Mouse (Mus musculus): ENCODE measurements around the gene Snx14. TPM values are rescaled to one million over a fixed set of nuclear protein-coding genes. Genes with fewer than 3 reads are reported as not detected.
A peak's percentile ranks its signal among the peaks of the same experiment; 100 is the strongest.

Snx14 gene
- total RNA-seq, 1 experiment from 2014 or later = 66.7 TPM

- DNase-seq = no peak
These were observed 96.1 kb downstream of the Snx14 start for GRCm38 (mm10) chr9:88342701-88343100.

- DNase-seq = no peak
These were observed 96.5 kb downstream of the Snx14 start for GRCm38 (mm10) chr9:88342241-88342640.

DNA sequence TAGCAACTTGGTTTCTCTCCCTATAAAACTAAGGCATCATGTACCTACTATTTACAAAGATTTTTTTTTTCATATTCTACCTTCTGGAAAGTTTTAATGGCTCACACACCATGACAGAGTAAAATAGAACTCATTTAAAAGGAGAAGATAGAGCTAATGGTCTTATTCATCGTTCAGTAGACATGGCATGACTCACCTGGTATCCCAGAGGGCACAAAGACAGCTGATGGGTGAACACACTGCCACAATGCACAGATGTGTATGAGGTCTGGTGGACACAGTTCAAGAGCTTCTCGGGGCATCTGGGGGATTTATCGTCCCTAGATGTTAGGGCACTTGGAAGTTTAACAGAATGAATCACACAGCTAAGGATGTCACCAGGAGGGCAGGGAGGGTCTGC lies 97.9 kb downstream of the Snx14 start:
- DNase-seq = no peak

- no peak for DNase-seq
These were observed 102.9 kb downstream of the Snx14 start for GRCm38 (mm10) chr9:88335839-88336238.

- no peak for DNase-seq
These were observed 106.3 kb downstream of the Snx14 start for GRCm38 (mm10) chr9:88332447-88332846.

DNA sequence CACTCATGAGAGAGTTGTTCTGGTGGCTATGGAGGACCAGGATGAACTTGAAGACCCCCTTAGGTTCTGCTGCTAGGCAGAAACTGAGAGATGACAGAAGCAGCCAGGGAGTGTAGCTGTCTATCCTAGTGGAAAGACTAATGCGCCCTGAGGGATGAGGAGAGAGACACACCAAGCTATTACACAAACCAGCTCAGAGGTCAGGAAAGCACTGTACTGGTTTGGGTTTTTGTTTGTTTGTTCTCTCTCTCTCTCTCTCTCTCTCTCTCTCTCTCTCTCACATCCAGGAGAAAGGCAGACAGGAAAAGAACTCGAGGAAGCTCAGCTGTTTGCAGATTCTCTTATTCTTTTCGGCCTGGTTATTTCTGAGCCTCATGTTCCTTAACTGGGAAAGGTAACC lies 108.4 kb downstream of the Snx14 start:
- no peak for DNase-seq

DNA sequence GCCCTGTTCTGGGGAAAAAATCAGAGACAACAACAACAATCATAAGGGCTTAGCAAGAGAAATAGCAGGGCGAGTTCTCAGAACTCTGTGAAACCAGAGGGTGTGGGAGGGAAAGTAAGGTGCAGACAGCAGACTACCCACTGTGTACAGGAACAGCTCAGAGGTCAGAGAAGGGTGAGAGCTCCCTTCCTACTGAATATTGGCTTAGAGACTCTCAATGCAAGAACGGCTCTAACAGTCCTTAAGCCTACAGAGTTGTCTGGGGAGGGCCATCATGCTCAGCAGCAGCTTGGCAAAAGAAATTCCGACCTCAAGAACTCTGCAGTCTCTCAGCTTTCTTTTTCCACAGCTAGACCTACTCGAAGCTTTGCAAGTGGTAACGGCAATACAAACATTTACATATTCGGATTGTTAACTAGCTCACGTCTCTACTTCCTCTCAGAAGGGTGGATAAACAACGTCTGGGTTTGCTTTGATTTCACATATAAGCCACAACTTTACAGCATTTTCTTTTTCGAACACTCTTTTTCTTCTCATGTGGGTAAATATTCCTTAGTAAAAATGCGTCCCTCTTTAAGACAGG lies 109.5 kb downstream of the Snx14 start:
- no peak for DNase-seq

GRCm38 (mm10) chr9:88328666-88329065 lies 110.1 kb downstream of the Snx14 start:
- no peak for DNase-seq

DNA sequence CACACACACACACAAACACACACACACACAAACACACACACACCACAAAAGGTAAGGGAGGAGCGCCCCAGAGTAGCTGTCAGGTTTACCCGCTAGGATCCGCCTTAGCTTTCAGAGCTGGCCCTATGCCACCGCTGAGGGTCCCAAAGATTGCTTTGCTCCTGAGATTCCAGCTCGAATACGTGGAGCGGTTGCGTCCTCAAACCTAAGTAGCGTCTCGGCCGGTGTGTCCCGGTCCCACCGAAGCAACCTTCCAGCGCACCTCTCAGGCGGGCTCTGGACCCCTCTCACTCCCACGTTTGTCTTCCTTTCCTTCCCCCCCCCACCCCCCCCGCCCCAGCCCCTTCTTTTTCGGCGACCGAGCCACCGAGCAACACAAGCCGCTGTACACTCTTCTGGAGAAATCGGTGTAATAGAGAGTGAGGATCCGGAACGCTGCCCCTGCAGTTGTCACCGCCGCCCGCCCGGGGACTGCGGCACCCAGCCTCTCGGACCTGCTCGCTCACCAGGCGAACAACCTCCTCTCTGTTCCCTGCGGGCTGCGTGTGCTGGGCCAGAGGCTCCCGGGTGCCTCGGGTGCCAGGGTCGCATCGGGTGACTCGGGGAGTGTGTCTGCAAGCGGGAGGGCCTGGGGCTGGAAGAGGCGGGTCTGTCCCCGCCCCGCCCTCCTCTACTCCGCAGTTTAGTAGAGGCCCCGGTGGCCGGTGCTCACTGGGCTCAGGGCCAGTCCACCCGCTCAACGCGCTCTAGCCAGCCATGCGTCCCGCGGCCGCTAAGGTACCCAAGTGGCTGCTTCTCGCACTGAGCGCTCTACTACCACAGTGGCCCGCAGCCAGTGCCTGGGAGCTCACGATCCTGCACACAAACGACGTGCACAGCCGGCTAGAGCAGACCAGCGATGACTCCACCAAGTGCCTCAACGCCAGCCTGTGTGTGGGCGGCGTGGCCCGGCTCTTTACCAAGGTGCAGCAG lies 111.5 kb downstream of the Snx14 start, which contains the start of gene Nt5e:
Gene Nt5e, plus strand, starts transcription at position 268 of the 972 bp plus-strand sequence.
- DNase-seq = peak; percentile 80

Other genes with a start within 250 kb of the Snx14 start
- 11.4 and 12.3 TPM in 2 replicates for gene Nt5e, start 111.8 kb downstream of the Snx14 start, total RNA-seq (2021)
- 0.76 TPM in 1 of 2 replicates, not detected in the other for gene Gm20537, start 17.7 kb upstream of the Snx14 start, total RNA-seq (2021)
- gene Syncrip, start 43.6 kb upstream of the Snx14 start, total RNA-seq (2021) = 88.2 and 96.1 TPM in 2 replicates
- 10.6 and 11.1 TPM in 2 replicates for gene Zfp949, start 109.1 kb upstream of the Snx14 start, total RNA-seq (2021)
- 0.97 TPM in 1 of 2 replicates, not detected in the other for gene Trim43a, start 141.9 kb upstream of the Snx14 start, total RNA-seq (2021)

All from adrenal gland, postnatal 25 days (tissue).